Mouse (Mus musculus) hematopoietic stem cell, adult 5-6 weeks (primary cell): ENCODE measurements around the gene Nptxr. TPM values are rescaled to one million over a fixed set of nuclear protein-coding genes. Genes with fewer than 3 reads are reported as not detected.

Experiments used
- ATAC-seq, 2 experiments: fragments of 125-278 bp in 1 of 2; replicated peaks in 1 of 2; 2 replicates each; pipeline ENCODE4 v1.8.0; 2016 to 2017; ENCODE audit warnings: inconsistent platforms in 2 of 2, mild to moderate bottlenecking in 2 of 2, moderate number of reproducible peaks in 2 of 2, low read depth in 1 of 2, moderate TSS enrichment in 1 of 2; ENCODE audit not compliant: low FRiP score in 2 of 2, poor library complexity in 2 of 2, severe bottlenecking in 2 of 2, insufficient read depth in 1 of 2, low TSS enrichment in 1 of 2
- total RNA-seq: library from RNA; stranded (forward); fragments of 172-1452, 232-1000 nt; gene quantifications from 2 replicates; pipeline ENCODE4 v1.2.3, GENCODE M21; 2017

Nptxr gene
- total RNA-seq, result 0.30 and 1.7 TPM in 2 replicates

GRCm38 (mm10) chr15:79804352-79805071, at the start of gene Nptxr:
Gene Nptxr, minus strand, starts transcription at chr15:79804766.
- ATAC-seq, result 0 out of 4 replicates have a peak, but pooled peaks of 1 of the 2 experiments have one; percentile 24

GRCm38 (mm10) chr15:79850143-79850542, 45.6 kb upstream of the Nptxr start:
- ATAC-seq, result no peak

GRCm38 (mm10) chr15:79847100-79847499, 42.5 kb upstream of the Nptxr start:
- ATAC-seq, result no peak

GRCm38 (mm10) chr15:79845986-79846385, 41.4 kb upstream of the Nptxr start:
- ATAC-seq, result no peak

GRCm38 (mm10) chr15:79842985-79843384, 38.4 kb upstream of the Nptxr start:
- ATAC-seq, result no peak

- ATAC-seq, result no peak
Measured at GRCm38 (mm10) chr15:79840281-79840680, 35.7 kb upstream of the Nptxr start.

- ATAC-seq, result no peak
Measured at GRCm38 (mm10) chr15:79834881-79835260, 30.3 kb upstream of the Nptxr start.

- peak; percentile 70 to 72 for ATAC-seq
Measured at GRCm38 (mm10) chr15:79834130-79834880, 29.7 kb upstream of the Nptxr start, which contains the start of the genes Npcd and Cbx6. Gene Npcd, minus strand, starts transcription at chr15:79834237. Gene Cbx6, minus strand, starts transcription at chr15:79834688.

- ATAC-seq, result no peak
Measured at GRCm38 (mm10) chr15:79833251-79834050, 28.9 kb upstream of the Nptxr start.

- peak; percentile 47 to 50; a peak in 2 of 4 replicates for ATAC-seq
Measured at GRCm38 (mm10) chr15:79832064-79832900, 27.7 kb upstream of the Nptxr start.

- ATAC-seq, result 0 out of 4 replicates have a peak, but pooled peaks of 1 of the 2 experiments have one; percentile 42
Measured at GRCm38 (mm10) chr15:79830388-79830787, 25.8 kb upstream of the Nptxr start.

GRCm38 (mm10) chr15:79829431-79829830, 24.9 kb upstream of the Nptxr start:
- ATAC-seq, result no peak

GRCm38 (mm10) chr15:79828366-79829035, 23.9 kb upstream of the Nptxr start:
- no peak for ATAC-seq

- ATAC-seq, result no peak
Measured at GRCm38 (mm10) chr15:79827778-79828210, 23.2 kb upstream of the Nptxr start.

- ATAC-seq, result no peak
Measured at GRCm38 (mm10) chr15:79827061-79827777, 22.7 kb upstream of the Nptxr start.
